In the genomic region with DNA sequence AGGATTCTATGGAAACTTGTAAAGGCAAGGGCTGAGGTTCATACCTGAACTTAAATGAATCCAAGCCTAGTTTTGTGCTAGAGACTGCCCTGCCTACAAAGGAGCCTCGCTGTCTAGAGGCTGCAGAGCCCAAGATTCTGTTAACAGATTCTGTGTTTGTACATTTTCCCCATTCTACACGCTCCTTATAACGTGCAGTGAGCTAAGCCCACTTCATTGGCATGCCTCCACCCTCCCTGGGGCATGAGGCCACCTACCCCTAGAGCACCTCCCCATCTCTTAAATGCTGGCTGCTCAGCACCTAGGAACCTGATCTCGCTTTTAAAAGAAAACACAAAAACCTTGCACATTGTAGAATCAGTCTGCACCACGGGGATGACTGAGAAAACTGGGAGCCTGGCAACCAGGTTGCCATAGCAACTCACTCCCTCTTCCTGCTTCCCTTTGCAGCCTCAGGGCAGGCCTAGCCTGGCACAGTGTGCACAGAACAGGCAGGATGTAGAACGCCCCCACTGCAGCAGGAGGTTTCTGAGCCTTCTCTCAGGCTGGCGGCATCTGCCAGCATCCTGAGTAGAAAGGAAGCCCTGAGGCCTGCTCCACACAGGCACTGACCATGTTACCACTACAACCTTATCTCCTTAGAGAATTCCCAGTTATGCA, we compare ENCODE assay signal across 9 mouse cellular contexts.
DNase-seq lines count a peak whose midpoint lies in the region; ATAC-seq and TF ChIP-seq lines count a peak whose summit lies in the region.
"Had no signal": no experiment of that assay in that cellular context is flagged by ENCODE, and none has a peak within 500 bp of the region (broad histone marks: within the 10 kb centered on the region; RNA-seq: fewer than 3 reads in every experiment).

No protein-coding gene starts in this region.

- peak; percentile 96 for ATAC-seq in hindbrain, embryonic 15.5 days (ENCODE audit: low FRiP score, low read depth)
- ATAC-seq in limb, embryonic 14.5 days (ENCODE audit: low FRiP score, low read depth) = no peak
- ATAC-seq in heart, embryonic 11.5 days (replicated peaks; ENCODE audit: insufficient number of reproducible peaks, low FRiP score, low TSS enrichment) = no peak

- peak overlapping the region; percentile 13; the same call in 1 of the 2 replicates for H3K9ac ChIP-seq in hindbrain, embryonic 15.5 days
- H3K9ac ChIP-seq in limb, embryonic 14.5 days (ENCODE audit: low read depth, low read length, severe bottlenecking) = 0 out of 2 replicates have a peak overlapping the region, but pooled peaks have one; percentile 18
- no peak overlapping the region for H3K9ac ChIP-seq in heart, embryonic 11.5 days (ENCODE audit: low read depth, low read length)
- H3K9ac ChIP-seq: liver, embryonic 13.5 days had no signal

- no peaks in the 10 kb centered on the region for H3K27me3 ChIP-seq in hindbrain, embryonic 15.5 days
- no peaks in the 10 kb centered on the region for H3K27me3 ChIP-seq in limb, embryonic 14.5 days (ENCODE audit: control insufficient read depth, insufficient read depth, low read length)
- H3K27me3 ChIP-seq in heart, embryonic 11.5 days (ENCODE audit: control insufficient read depth, insufficient read depth, low read length) = no peaks in the 10 kb centered on the region
- H3K27me3 ChIP-seq: liver, embryonic 13.5 days had no signal

- peaks cover 37% of the 10 kb centered on the region for H3K4me1 ChIP-seq in hindbrain, embryonic 15.5 days (replicated peaks)
- no peaks in the 10 kb centered on the region for H3K4me1 ChIP-seq in limb, embryonic 14.5 days (ENCODE audit: control insufficient read depth, insufficient read depth, low read length)
- H3K4me1 ChIP-seq in heart, embryonic 11.5 days (ENCODE audit: control insufficient read depth, insufficient read depth, low read length) = peaks cover 7% of the 10 kb centered on the region; the same call in 1 of the 2 replicates
- H3K4me1 ChIP-seq: liver, embryonic 13.5 days had no signal

- H3K36me3 ChIP-seq in hindbrain, embryonic 15.5 days = peaks cover 6% of the 10 kb centered on the region
- no peaks in the 10 kb centered on the region for H3K36me3 ChIP-seq in limb, embryonic 14.5 days (ENCODE audit: control insufficient read depth, insufficient read depth, low read length)
- no peaks in the 10 kb centered on the region for H3K36me3 ChIP-seq in heart, embryonic 11.5 days (ENCODE audit: control insufficient read depth, insufficient read depth, low read length)
- H3K36me3 ChIP-seq: liver, embryonic 13.5 days had no signal

- 8% methylated on average over 7 of the region's 7 CpGs for WGBS in hindbrain, embryonic 15.5 days
- 21% methylated on average over 7 of the region's 7 CpGs for WGBS in limb, embryonic 14.5 days
- WGBS in heart, embryonic 11.5 days (ENCODE audit: insufficient replicate concordance) = 40% methylated on average over 7 of the region's 7 CpGs

- peak overlapping the region; percentile 39 for H3K4me2 ChIP-seq in hindbrain, embryonic 15.5 days
- no peak overlapping the region for H3K4me2 ChIP-seq in limb, embryonic 14.5 days (replicated peaks; ENCODE audit: low read depth, low read length, severe bottlenecking)
- H3K4me2 ChIP-seq in heart, embryonic 11.5 days = no peak overlapping the region
- H3K4me2 ChIP-seq: liver, embryonic 13.5 days had no signal

- H3K9me3 ChIP-seq in hindbrain, embryonic 15.5 days = no peaks in the 10 kb centered on the region
- H3K9me3 ChIP-seq in limb, embryonic 14.5 days (ENCODE audit: control insufficient read depth, low read length) = no peaks in the 10 kb centered on the region
- H3K9me3 ChIP-seq in heart, embryonic 11.5 days (replicated peaks; ENCODE audit: control insufficient read depth, low read length) = no peaks in the 10 kb centered on the region
- H3K9me3 ChIP-seq: liver, embryonic 13.5 days had no signal

- TF ChIP-seq POLR2A in limb, embryonic 14.5 days (IDR thresholded peaks at IDR 0.05; ENCODE audit: borderline replicate concordance, extremely low read depth, insufficient read depth, insufficient read length) = no peak

- peak overlapping the region; percentile 95 for H3K27ac ChIP-seq in hindbrain, embryonic 15.5 days (replicated peaks)
- H3K27ac ChIP-seq in limb, embryonic 14.5 days (replicated peaks; ENCODE audit: low read depth, low read length) = no peak overlapping the region
- no peak overlapping the region for H3K27ac ChIP-seq in heart, embryonic 11.5 days (ENCODE audit: low read depth, low read length)
- H3K27ac ChIP-seq: liver, embryonic 13.5 days had no signal

- peak; percentile 96 for DNase-seq in cerebellum, adult 11-12 months
- DNase-seq in embryo, embryonic 9.5 days (ENCODE audit: extremely low spot score) = peak; percentile 57
- DNase-seq in limb, embryonic 14.5 days (ENCODE audit: low spot score) = peak; percentile 17
- DNase-seq in right cerebral cortex, postnatal 4 days = peak; percentile 80
- DNase-seq in urinary bladder, postnatal 36 days (ENCODE audit: low spot score in 2 of 2) = no peak
- DNase-seq in thymus, postnatal 14 days = no peak
- DNase-seq: liver, embryonic 13.5 days had no signal

- H3K4me3 ChIP-seq in hindbrain, embryonic 15.5 days = no peak overlapping the region
- H3K4me3 ChIP-seq in limb, embryonic 14.5 days (replicated peaks; ENCODE audit: low read length) = no peak overlapping the region
- no peak overlapping the region for H3K4me3 ChIP-seq in heart, embryonic 11.5 days (ENCODE audit: low read depth, low read length)
- H3K4me3 ChIP-seq: liver, embryonic 13.5 days had no signal

Comparison
In these comparisons a context has a peak if more than half of its experiments do, and no peak if none do; other contexts are left out.
1. DNase-seq: peak in cerebellum, adult 11-12 months (single experiment), embryo, embryonic 9.5 days (single experiment), limb, embryonic 14.5 days (single experiment) and right cerebral cortex, postnatal 4 days (single experiment); none in urinary bladder, postnatal 36 days (0 of 2) and thymus, postnatal 14 days (single experiment).